Mouse (Mus musculus): ENCODE results near the gene Washc3.

GRCm38 (mm10) chr10:88261186-88261585 is 60.3 kb downstream of the Washc3 start:
- TF ChIP-seq CTCF (IDR thresholded peaks at IDR 0.05; ENCODE audit: control insufficient read depth, insufficient read depth, insufficient read length) (no peak), MAX (IDR thresholded peaks at IDR 0.05) (no peak), CEBPB (IDR thresholded peaks at IDR 0.05; ENCODE audit: low read depth) (no peak), USF1 (IDR thresholded peaks at IDR 0.05; ENCODE audit: low read depth) (no peak), MYOG (IDR thresholded peaks at IDR 0.05; ENCODE audit: control insufficient read depth, extremely low read depth, insufficient read length) (no peak), FOSL1 (IDR thresholded peaks at IDR 0.05; ENCODE audit: insufficient read depth, low read length, poor library complexity, severe bottlenecking) (no peak), MYOD1 (IDR thresholded peaks at IDR 0.05; ENCODE audit: control insufficient read depth, insufficient read length, low read depth) (no peak)

All from C2C12 (cell line).